Mouse (Mus musculus) kidney, embryonic 15.5 days (tissue): ENCODE data around the gene Rnf157. TPM values are rescaled to one million over a fixed set of nuclear protein-coding genes. Genes with fewer than 3 reads are reported as not detected.

ENCODE experiments used
- ATAC-seq: fragments of 200-750 bp; cut with Nextera tagmentation; replicated peaks from 2 replicates; pipeline ENCODE4 v1.8.0; 2017; ENCODE audit warnings: moderate TSS enrichment; ENCODE audit not compliant: low FRiP score
- H3K27ac ChIP-seq: fragments of 300-500 bp; sonication (generic); 2 replicates; pipeline ENCODE4 v1.5.1; 2015; ENCODE audit warnings: mild to moderate bottlenecking, inconsistent platforms
- H3K27me3 ChIP-seq: fragments of 300-500 bp; sonication (generic); 2 replicates; pipeline ENCODE4 v1.6.1; 2015; ENCODE audit warnings: inconsistent platforms
- H3K36me3 ChIP-seq: fragments of 300-500 bp; sonication (generic); 2 replicates; pipeline ENCODE4 v1.6.1; 2015; ENCODE audit warnings: inconsistent platforms
- H3K4me1 ChIP-seq: fragments of 300-500 bp; sonication (generic); 2 replicates; pipeline ENCODE4 v1.6.1; 2015; ENCODE audit warnings: inconsistent platforms
- H3K4me2 ChIP-seq: fragments of 300-500 bp; sonication (generic); 2 replicates; pipeline ENCODE4 v1.6.1; 2015; ENCODE audit warnings: moderate library complexity, mild to moderate bottlenecking, inconsistent platforms
- H3K4me3 ChIP-seq: fragments of 300-500 bp; sonication (generic); replicated peaks from 2 replicates; pipeline ENCODE4 v1.5.1; 2015; ENCODE audit warnings: mild to moderate bottlenecking, inconsistent platforms
- H3K9ac ChIP-seq: fragments of 300-500 bp; sonication (generic); 2 replicates; pipeline ENCODE4 v1.6.1; 2015; ENCODE audit warnings: mild to moderate bottlenecking, inconsistent platforms
- H3K9me3 ChIP-seq: fragments of 300-500 bp; sonication (generic); replicated peaks from 2 replicates; pipeline ENCODE4 v1.6.1; 2016; ENCODE audit warnings: inconsistent platforms
- WGBS: fragments of 180-500 bp; shearing (Covaris S2); methylation state at CpG from one replicate; pipeline ENCODE4 v1.1.7; 2015; ENCODE audit warnings: mixed read lengths; 5-methylcytosine and 5-hydroxymethylcytosine counted together
- polyA plus RNA-seq: library from polyadenylated mRNA; unstranded; fragments of >200 nt; fragmentation: Nextera tagmentation; extraction: Ambion mirVana; gene quantifications from 2 replicates; pipeline ENCODE4 v1.2.1, GENCODE M21; 2015

Gene Rnf157
- polyA plus RNA-seq, 1 experiment from 2014 or later: 12.4 TPM

- Histone ChIP-seq H3K9me3 (no peaks in the 10 kb centered on the region), H3K4me1 (peaks cover 17% of the 10 kb centered on the region), H3K4me2 (no peak overlapping the region), H3K27ac (no peak overlapping the region), H3K4me3 (no peak overlapping the region), H3K9ac (no peak overlapping the region), H3K27me3 (no peaks in the 10 kb centered on the region), H3K36me3 (no peaks in the 10 kb centered on the region)
- no peak for ATAC-seq
- WGBS: 78% methylated on average over 10 of the region's 10 CpGs
Measured at GRCm38 (mm10) chr11:116423782-116424620, 11.2 kb upstream of the Rnf157 start.

DNA sequence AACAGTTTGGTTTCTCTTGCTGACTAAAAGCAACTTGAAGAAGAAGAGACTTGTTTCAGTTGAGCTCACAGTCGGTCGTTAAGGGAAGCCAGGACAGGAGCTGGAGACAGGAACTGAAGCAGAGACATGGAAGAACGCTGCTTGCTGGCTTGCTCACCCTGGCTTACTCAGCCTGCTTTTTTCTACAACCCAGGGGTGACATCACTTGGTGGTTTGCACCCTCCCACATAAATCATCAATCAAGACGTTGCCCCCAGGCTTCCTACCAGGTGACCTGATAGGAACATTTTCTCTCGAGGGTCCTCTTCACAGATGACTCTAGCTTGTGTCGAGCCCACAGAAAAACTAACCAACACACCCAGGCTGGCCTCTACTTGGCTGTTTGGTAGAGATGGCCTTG lies 10.4 kb upstream of the Rnf157 start:
- WGBS: 74% methylated on average over 6 of the region's 6 CpGs
- Histone ChIP-seq H3K4me3 (no peak overlapping the region), H3K4me1 (peaks cover 18% of the 10 kb centered on the region), H3K27ac (no peak overlapping the region), H3K9me3 (no peaks in the 10 kb centered on the region), H3K4me2 (no peak overlapping the region), H3K9ac (no peak overlapping the region), H3K36me3 (no peaks in the 10 kb centered on the region), H3K27me3 (no peaks in the 10 kb centered on the region)
- no peak for ATAC-seq

GRCm38 (mm10) chr11:116422562-116422961 lies 9.7 kb upstream of the Rnf157 start:
- H3K27ac ChIP-seq: no peak overlapping the region
- 93% methylated on average over 2 of the region's 2 CpGs for WGBS
- no peaks in the 10 kb centered on the region for H3K9me3 ChIP-seq
- H3K36me3 ChIP-seq: no peaks in the 10 kb centered on the region
- H3K9ac ChIP-seq: no peak overlapping the region
- H3K4me3 ChIP-seq: no peak overlapping the region
- H3K4me2 ChIP-seq: no peak overlapping the region
- H3K27me3 ChIP-seq: no peaks in the 10 kb centered on the region
- no peak for ATAC-seq
- peaks cover 24% of the 10 kb centered on the region for H3K4me1 ChIP-seq

DNA sequence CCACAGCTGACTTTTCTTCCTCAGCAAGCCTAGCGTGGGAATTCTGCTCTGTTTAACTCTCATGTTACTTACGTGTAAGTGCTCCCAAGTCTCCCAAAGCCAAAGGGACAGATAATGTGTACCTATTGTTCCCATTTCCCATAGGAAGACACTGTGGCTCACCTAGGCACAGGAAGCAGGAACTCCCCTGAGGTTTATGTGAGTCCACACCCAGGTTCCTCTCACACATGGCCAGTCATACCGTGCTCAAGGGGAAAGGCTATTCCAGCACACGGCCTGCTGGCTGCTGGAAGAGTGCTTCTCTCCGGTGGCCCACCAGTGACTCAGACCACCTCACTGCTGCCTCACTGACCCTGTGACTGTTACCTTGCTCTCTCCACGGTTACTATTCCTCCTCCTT lies 8.3 kb upstream of the Rnf157 start:
- H3K4me3 ChIP-seq: no peak overlapping the region
- H3K4me2 ChIP-seq: no peak overlapping the region
- H3K27me3 ChIP-seq: no peaks in the 10 kb centered on the region
- no peak overlapping the region for H3K27ac ChIP-seq
- no peaks in the 10 kb centered on the region for H3K9me3 ChIP-seq
- 58% methylated on average over 6 of the region's 6 CpGs for WGBS
- no peak overlapping the region for H3K9ac ChIP-seq
- no peaks in the 10 kb centered on the region for H3K36me3 ChIP-seq
- ATAC-seq: no peak
- H3K4me1 ChIP-seq: peaks cover 28% of the 10 kb centered on the region

DNA sequence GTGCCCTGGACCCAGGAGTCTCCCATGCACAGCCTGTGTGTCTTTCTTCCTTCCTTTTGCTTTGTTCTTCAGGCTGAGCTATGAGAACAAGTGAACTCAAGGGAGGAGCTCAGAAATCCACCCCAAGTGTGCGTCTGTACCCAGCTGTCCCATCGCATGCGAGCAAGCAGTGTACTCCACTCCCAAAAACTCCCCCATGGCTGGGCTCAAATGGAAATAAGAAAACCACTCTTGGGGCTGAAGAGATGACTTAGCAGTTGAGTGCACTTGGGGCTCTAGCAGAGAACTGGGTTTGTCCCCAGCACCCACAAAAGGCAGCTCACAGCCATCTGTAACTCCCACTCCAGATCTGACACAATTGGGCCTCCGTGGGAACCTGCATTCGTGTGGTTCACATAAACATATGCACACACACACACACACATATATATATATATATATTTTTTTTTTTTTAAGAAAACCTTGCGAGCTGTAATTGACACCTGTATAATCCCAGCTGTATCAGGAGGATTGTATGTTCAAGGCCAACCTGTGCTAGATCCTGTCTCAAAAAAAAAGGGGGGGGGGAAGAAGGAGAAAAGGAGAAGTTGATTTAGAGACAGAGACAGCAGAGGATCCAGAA lies 6.1 kb upstream of the Rnf157 start:
- Histone ChIP-seq H3K4me3 (no peak overlapping the region), H3K4me2 (no peak overlapping the region), H3K9ac (no peak overlapping the region), H3K27ac (peak overlapping the region; percentile 92), H3K27me3 (no peaks in the 10 kb centered on the region), H3K4me1 (peaks cover 28% of the 10 kb centered on the region), H3K36me3 (no peaks in the 10 kb centered on the region), H3K9me3 (no peaks in the 10 kb centered on the region)
- ATAC-seq: no peak
- WGBS: 57% methylated on average over 6 of the region's 6 CpGs

DNA sequence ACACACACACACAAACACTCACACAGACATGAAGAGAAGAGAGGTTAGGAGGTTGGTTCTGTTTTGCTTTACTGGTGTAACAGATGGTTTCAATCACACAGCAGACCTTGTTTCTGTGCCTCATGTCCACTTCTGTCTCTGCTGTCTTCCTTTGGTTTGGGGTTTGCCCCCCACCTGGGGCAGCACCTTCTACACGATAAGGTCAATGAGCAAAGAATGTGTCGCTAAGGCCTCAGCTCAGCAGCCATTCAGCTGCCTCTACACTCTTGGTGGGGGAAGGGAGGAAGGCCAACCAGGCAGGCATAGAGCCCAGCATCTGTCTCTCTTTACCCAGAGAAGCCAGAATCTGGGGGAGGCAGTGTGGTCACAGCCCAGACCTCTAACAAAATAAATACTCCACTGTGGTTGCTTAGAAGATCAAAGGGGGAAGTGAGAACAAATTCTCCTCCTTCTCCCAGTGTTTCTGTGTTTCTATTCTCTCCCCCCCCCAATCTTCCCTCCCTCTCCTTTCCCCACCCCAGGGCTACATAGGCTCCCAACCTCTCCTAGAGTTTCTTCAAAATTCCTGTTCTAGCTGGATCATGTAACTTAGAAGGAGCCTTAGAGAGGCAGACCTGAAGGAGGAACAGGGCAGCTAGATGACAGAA lies 5.5 kb upstream of the Rnf157 start:
- Histone ChIP-seq H3K4me2 (no peak overlapping the region), H3K27me3 (no peaks in the 10 kb centered on the region), H3K9me3 (no peaks in the 10 kb centered on the region), H3K36me3 (no peaks in the 10 kb centered on the region), H3K4me1 (peaks cover 31% of the 10 kb centered on the region), H3K9ac (no peak overlapping the region), H3K27ac (peak overlapping the region; percentile 92), H3K4me3 (no peak overlapping the region)
- peak; percentile 83 for ATAC-seq
- WGBS: 9% methylated on average over 2 of the region's 2 CpGs

DNA sequence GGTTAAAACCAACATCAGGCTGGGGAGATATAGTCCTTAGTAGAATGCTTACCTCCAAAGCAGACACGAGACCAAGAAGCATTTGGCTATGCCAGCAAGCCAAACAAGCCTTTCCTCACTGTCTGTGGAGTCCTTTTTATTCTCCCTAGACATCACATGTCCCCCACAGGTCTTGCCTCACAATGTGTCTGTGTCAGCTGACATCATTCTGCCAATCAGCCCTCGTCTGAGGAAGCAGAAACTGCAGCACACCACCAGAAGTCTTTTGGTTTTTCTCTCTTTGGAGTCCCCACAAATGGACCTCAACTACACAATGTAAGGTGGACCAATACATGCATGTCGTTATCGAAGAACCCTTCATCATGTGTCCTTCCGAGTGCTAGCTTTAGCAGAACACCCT lies 4.2 kb upstream of the Rnf157 start:
- Histone ChIP-seq H3K9ac (no peak overlapping the region), H3K4me2 (no peak overlapping the region), H3K9me3 (no peaks in the 10 kb centered on the region), H3K36me3 (no peaks in the 10 kb centered on the region), H3K27ac (no peak overlapping the region), H3K27me3 (no peaks in the 10 kb centered on the region), H3K4me1 (peaks cover 39% of the 10 kb centered on the region), H3K4me3 (no peak overlapping the region)
- no peak for ATAC-seq
- 91% methylated on average over 5 of the region's 5 CpGs for WGBS

- WGBS: 57% methylated on average over 6 of the region's 6 CpGs
- Histone ChIP-seq H3K9me3 (no peaks in the 10 kb centered on the region), H3K4me2 (no peak overlapping the region), H3K36me3 (no peaks in the 10 kb centered on the region), H3K9ac (no peak overlapping the region), H3K27ac (no peak overlapping the region), H3K4me1 (peaks cover 44% of the 10 kb centered on the region), H3K27me3 (no peaks in the 10 kb centered on the region), H3K4me3 (no peak overlapping the region)
- ATAC-seq: no peak
Measured at GRCm38 (mm10) chr11:116416196-116416943, 3.5 kb upstream of the Rnf157 start.

GRCm38 (mm10) chr11:116413631-116414022 lies 795 bp upstream of the Rnf157 start:
- Histone ChIP-seq H3K4me1 (peaks cover 39% of the 10 kb centered on the region), H3K9ac (no peak overlapping the region), H3K27ac (no peak overlapping the region), H3K4me3 (peak overlapping the region; percentile 76), H3K27me3 (no peaks in the 10 kb centered on the region), H3K36me3 (no peaks in the 10 kb centered on the region), H3K4me2 (peak overlapping the region; percentile 98), H3K9me3 (no peaks in the 10 kb centered on the region)
- WGBS: 53% methylated on average over 4 of the region's 4 CpGs
- ATAC-seq: no peak

DNA sequence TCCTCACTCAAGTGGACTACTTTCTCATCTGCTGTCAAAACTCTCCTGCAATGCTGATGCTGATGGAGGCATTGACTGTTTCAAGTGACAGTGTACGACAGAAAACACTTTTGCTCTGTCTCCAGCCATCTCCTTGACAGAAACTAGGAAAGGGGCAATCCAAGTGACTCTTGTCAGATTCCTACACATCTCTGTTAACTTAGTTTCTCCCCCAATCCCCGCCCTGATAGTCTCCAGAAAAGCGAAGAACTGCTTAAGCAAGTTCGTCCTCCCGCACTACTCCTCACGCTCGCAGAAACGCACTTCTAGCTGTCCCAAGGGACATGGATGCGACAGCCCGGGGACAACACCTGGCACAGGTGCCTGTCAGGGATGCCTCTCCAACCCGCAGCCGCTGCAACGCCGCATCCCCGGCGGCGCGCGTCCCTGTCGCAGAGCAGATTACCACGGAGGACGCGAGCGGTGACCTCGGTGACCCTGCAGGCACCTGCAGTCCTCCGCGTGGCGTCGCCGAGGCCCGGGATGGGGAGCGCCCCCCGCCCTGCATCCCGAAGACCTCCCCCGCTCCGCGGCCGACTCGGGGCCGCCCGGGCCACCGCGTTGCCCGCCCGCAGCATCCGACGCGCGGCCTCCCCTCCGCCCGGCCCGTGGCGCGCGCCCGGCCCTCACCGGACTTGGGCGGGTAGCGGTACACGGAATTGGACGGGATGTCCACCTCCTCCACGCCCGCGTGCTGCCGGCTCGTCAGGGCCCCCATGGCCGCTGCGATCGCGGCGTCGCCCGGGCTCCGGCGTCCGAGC lies 604 bp downstream of the Rnf157 start:
- no peaks in the 10 kb centered on the region for H3K9me3 ChIP-seq
- peak; percentile 53 for ATAC-seq
- peak overlapping the region; percentile 78 for H3K9ac ChIP-seq
- H3K27me3 ChIP-seq: no peaks in the 10 kb centered on the region
- no peaks in the 10 kb centered on the region for H3K36me3 ChIP-seq
- WGBS: under 1% methylated on average over 51 of the region's 76 CpGs
- H3K4me3 ChIP-seq: peak overlapping the region; percentile 76
- peaks cover 28% of the 10 kb centered on the region for H3K4me1 ChIP-seq
- H3K4me2 ChIP-seq: peak overlapping the region; percentile 98
- peak overlapping the region; percentile 70 for H3K27ac ChIP-seq

- H3K4me2 ChIP-seq: peak overlapping the region; percentile 98
- H3K4me1 ChIP-seq: peaks cover 26% of the 10 kb centered on the region
- peak overlapping the region; percentile 78; the same call in 1 of the 2 replicates for H3K9ac ChIP-seq
- H3K9me3 ChIP-seq: no peaks in the 10 kb centered on the region
- H3K4me3 ChIP-seq: peak overlapping the region; percentile 76
- ATAC-seq: no peak
- no peaks in the 10 kb centered on the region for H3K36me3 ChIP-seq
- WGBS: 26% methylated on average over 6 of the region's 6 CpGs
- H3K27ac ChIP-seq: no peak overlapping the region
- H3K27me3 ChIP-seq: no peaks in the 10 kb centered on the region
Measured at GRCm38 (mm10) chr11:116411582-116411981, 1.2 kb downstream of the Rnf157 start.
